Mouse (Mus musculus) inflammation-experienced regulatory T-cells, adult 6 months (primary cell): ENCODE measurements around the gene Mucl3. TPM values are rescaled to one million over a fixed set of nuclear protein-coding genes. Genes with fewer than 3 reads are reported as not detected.

Experiments
- ATAC-seq: one replicate; pipeline ENCODE4 v1.8.0; 2017
- polyA plus RNA-seq, 3 experiments: library from polyadenylated mRNA; unstranded; fragments of 100-300 nt; shearing (Covaris generic); gene quantifications; one replicate each; pipeline ENCODE4 v1.2.1; 2017

The Mucl3 gene
- polyA plus RNA-seq, 3 experiments from 2014 or later: 0.26 TPM; not detected in 2

- no peak for ATAC-seq
Observed at GRCm38 (mm10) chr17:35635202-35635601, 8.3 kb downstream of the Mucl3 start.

- no peak for ATAC-seq
Observed at GRCm38 (mm10) chr17:35633992-35634391, 9.5 kb downstream of the Mucl3 start.

GRCm38 (mm10) chr17:35626537-35626936 is 17.0 kb downstream of the Mucl3 start, which contains the start of gene Gm9573:
Gene Gm9573, minus strand, starts transcription at chr17:35626637.
- ATAC-seq: no peak

- ATAC-seq: no peak
Observed at GRCm38 (mm10) chr17:35617127-35617526, 26.4 kb downstream of the Mucl3 start.

- no peak for ATAC-seq
Observed at GRCm38 (mm10) chr17:35601736-35602354, 41.6 kb downstream of the Mucl3 start.

GRCm38 (mm10) chr17:35601249-35601648 is 42.2 kb downstream of the Mucl3 start, which contains the start of gene Sfta2:
Gene Sfta2, plus strand, starts transcription at chr17:35601549.
- no peak for ATAC-seq

- ATAC-seq: no peak
Observed at GRCm38 (mm10) chr17:35597399-35597798, 46.1 kb downstream of the Mucl3 start.

- ATAC-seq: no peak
Observed at GRCm38 (mm10) chr17:35594456-35594855, 49.0 kb downstream of the Mucl3 start.

- no peak for ATAC-seq
Observed at GRCm38 (mm10) chr17:35593786-35594185, 49.7 kb downstream of the Mucl3 start.

GRCm38 (mm10) chr17:35592131-35592530 is 51.4 kb downstream of the Mucl3 start:
- ATAC-seq: no peak

GRCm38 (mm10) chr17:35591731-35592130 is 51.8 kb downstream of the Mucl3 start:
- no peak for ATAC-seq

- no peak for ATAC-seq
Observed at GRCm38 (mm10) chr17:35591219-35591578, 52.3 kb downstream of the Mucl3 start.

- peak; percentile 43 for ATAC-seq
Observed at GRCm38 (mm10) chr17:35590410-35591218, 52.9 kb downstream of the Mucl3 start.

- no peak for ATAC-seq
Observed at GRCm38 (mm10) chr17:35588387-35588786, 55.1 kb downstream of the Mucl3 start.

GRCm38 (mm10) chr17:35587291-35587690 is 56.2 kb downstream of the Mucl3 start:
- ATAC-seq: no peak

Other genes starting within 250 kb of the Mucl3 start
- 100 to 1,000 TPM; 356 to 772 (median 602) TPM for gene H2-Q6, start 218.8 kb downstream of the Mucl3 start, polyA plus RNA-seq
- 1,000 to 10,000 TPM in 2 of 3 experiments, 100 to 1,000 TPM in 1; 921 to 1,440 (median 1,337) TPM for gene H2-Q7, start 204.5 kb downstream of the Mucl3 start, polyA plus RNA-seq
- 10 to 100 TPM; 14.2 to 25.0 (median 24.2) TPM for gene H2-Q10, start 173.6 kb downstream of the Mucl3 start, polyA plus RNA-seq
- gene Pou5f1, start 137.7 kb downstream of the Mucl3 start, polyA plus RNA-seq: under 1 TPM; 0.26 to 0.58 (median 0.32) TPM
- gene Tcf19, start 126.9 kb downstream of the Mucl3 start, polyA plus RNA-seq: 10 to 100 TPM; 16.6 to 68.4 (median 21.5) TPM
- gene Cchcr1, start 126.6 kb downstream of the Mucl3 start, polyA plus RNA-seq: 1 to 10 TPM; 4.8 to 7.1 (median 6.0) TPM
- gene Psors1c2, start 110.5 kb downstream of the Mucl3 start, polyA plus RNA-seq: under 1 TPM in 1 of 3 experiments, not detected in 2; 0.73 TPM
- gene Cdsn, start 91.6 kb downstream of the Mucl3 start, polyA plus RNA-seq: not detected
- gene 2300002M23Rik, start 76.2 kb downstream of the Mucl3 start, polyA plus RNA-seq: not detected
- not detected for gene Sfta2, start 42.1 kb downstream of the Mucl3 start, polyA plus RNA-seq
- not detected for gene Gm9573, start 17.1 kb downstream of the Mucl3 start, polyA plus RNA-seq
- 10 to 100 TPM; 10.4 to 13.2 (median 12.7) TPM for gene Vars2, start 23.9 kb upstream of the Mucl3 start, polyA plus RNA-seq
- 10 to 100 TPM; 16.7 to 24.7 (median 17.9) TPM for gene Gtf2h4, start 30.0 kb upstream of the Mucl3 start, polyA plus RNA-seq
- gene Ddr1, start 60.9 kb upstream of the Mucl3 start, polyA plus RNA-seq: 1 to 10 TPM in 1 of 3 experiments, under 1 TPM in 2; 0.65 to 1.1 (median 0.73) TPM
- gene Ier3, start 178.0 kb upstream of the Mucl3 start, polyA plus RNA-seq: 10 to 100 TPM in 1 of 3 experiments, 1 to 10 TPM in 1, under 1 TPM in 1; 0.54 to 11.8 (median 1.3) TPM
- 10 to 100 TPM; 20.5 to 31.1 (median 28.1) TPM for gene Flot1, start 179.5 kb upstream of the Mucl3 start, polyA plus RNA-seq
- gene Tubb5, start 194.6 kb upstream of the Mucl3 start, polyA plus RNA-seq: 100 to 1,000 TPM; 404 to 882 (median 514) TPM
- gene Mdc1, start 197.8 kb upstream of the Mucl3 start, polyA plus RNA-seq: 10 to 100 TPM in 1 of 3 experiments, 1 to 10 TPM in 2; 6.1 to 10.7 (median 7.1) TPM
- gene Nrm, start 217.6 kb upstream of the Mucl3 start, polyA plus RNA-seq: 10 to 100 TPM; 25.4 to 64.8 (median 27.4) TPM
- 100 to 1,000 TPM; 194 to 273 (median 213) TPM for gene Ppp1r18, start 221.9 kb upstream of the Mucl3 start, polyA plus RNA-seq
- 10 to 100 TPM; 17.4 to 36.1 (median 19.5) TPM for gene Dhx16, start 236.1 kb upstream of the Mucl3 start, polyA plus RNA-seq